Mouse (Mus musculus): Measurements from ENCODE around the gene Tgfbr3l. TPM values are rescaled to one million over a fixed set of nuclear protein-coding genes. Genes with fewer than 3 reads are reported as not detected.

Tgfbr3l gene
- total RNA-seq, 2 experiments from 2014 or later: 2.5 to 2.8 TPM

DNA sequence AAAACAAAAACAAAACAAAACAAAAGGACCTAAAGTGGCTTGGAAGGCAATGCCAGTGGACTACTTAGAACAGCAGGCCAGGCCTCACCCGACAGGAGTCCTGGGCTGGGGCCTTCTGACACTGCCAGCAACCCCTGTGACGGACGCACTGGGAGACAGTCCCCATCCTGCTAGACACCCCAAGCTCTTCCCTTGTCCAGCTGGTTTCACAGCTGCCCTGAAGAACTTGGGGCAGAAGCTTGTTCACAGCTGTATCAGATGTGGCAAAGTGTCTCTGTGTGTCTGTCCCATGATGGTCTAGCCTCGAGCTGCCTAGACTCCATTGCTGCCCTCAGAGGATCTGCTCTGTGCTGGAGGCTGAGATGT lies 11.8 kb downstream of the Tgfbr3l start:
- ATAC-seq (replicated peaks; ENCODE audit: poor library complexity): no peak

DNA sequence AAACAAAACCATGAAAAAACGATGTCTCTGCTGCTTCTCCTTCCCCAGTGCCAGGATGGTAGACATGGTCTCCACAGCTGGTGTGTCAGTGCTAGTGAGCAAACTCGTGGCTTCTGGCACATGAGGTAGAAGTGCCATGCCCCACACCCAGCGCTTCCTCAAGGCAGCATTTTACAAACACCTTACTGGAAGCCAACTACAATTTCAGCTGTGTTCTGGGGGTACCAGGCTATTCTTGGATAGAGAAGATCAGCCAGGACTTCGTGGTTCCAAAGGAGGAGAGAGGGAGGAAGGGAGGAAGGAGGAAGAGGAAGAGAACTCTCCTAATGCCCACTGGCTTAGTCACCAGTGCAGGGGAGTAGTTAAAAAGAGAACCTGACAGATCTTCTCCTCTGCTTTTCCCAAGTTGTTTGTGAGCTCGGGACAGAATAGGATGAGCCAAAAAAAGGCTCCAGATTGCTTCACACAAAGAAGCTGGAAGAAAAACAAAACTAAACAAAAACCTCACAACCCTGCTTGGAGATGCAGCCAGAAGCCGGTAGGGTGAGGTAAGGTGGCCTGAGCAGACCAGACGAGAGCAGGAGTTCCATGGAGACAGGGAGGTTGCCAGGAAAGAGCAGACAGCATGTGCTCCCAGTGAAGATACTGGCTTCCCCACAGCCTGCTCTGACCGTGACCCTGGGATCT lies 15.2 kb downstream of the Tgfbr3l start:
- ATAC-seq (replicated peaks; ENCODE audit: poor library complexity): no peak

DNA sequence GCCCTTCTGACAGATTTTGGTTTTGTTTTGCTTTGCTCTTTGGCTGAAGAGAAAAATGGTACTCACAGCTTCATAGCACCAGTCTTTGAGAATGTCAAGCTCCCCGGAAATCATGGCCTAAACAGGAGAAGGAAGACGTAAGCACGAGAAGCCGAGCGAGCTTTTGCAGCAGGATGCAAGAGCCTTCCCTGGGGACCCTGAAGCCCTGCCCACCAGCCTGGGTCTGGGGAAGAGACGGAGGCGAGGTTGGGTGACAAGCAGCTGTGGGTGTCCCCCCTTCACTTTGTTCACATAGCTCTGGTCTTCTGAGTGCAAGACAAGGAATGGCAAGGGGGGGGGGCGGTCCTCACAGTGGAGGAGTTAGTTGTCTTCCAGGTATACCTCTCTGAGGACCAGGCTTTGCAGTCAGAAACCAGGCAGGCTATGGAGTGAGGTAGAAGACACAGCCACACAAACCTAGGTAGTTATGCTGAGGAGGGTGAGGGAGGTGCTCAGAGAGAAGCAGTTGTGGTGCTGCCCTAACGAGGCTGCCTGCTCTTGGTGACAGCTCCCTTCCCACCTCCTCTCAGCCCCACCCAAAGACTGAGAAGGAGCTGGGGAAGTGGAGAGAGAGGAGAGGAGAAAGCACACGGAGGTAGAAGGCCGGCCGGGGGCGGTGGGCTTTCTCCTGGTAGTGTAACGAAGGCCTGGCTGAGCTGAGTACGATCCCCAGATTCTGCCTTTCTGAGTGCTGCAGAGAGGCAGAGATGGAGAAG lies 17.3 kb downstream of the Tgfbr3l start:
- ATAC-seq (replicated peaks; ENCODE audit: poor library complexity): no peak

DNA sequence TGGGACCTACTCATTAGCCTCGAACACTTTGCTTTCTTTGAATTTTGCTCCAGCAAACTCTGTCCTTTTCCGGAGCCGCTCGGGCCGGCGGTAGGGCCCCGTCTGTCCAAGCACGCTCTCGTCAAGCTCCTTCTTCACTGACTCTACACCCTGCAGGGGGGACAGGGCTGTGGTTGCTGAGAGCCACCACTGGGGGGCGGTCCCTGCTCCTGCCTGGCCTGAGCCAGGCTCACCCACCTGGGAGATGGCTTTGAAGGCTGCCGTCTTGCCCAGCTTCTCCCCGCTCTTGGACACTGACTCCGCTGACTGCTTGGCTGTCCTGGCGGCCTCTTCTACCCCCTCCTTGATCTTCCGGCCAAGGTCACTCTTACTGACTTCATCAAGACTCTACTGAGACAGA lies 19.6 kb downstream of the Tgfbr3l start:
- peak; percentile 90 for ATAC-seq (replicated peaks; ENCODE audit: poor library complexity)

DNA sequence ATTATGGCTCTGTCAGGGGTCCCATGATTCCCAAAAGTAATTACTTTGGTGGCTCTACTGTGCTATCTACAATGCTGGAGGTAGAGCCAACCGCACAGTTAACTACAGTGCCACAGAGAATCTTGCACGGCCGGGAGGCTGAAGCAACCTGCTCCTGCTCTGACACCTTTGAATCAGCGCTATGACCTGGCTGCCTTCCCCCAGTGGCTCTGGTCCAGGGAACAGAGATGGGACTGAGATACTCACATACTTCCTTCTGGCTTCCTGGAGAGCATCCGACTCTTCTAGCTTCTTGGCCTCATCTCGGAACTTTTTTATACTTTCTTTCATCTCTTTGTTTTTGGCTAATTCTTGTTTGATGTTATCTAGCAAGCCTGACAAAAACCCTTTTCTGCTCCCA lies 21.6 kb downstream of the Tgfbr3l start:
- ATAC-seq (replicated peaks; ENCODE audit: poor library complexity): no peak

DNA sequence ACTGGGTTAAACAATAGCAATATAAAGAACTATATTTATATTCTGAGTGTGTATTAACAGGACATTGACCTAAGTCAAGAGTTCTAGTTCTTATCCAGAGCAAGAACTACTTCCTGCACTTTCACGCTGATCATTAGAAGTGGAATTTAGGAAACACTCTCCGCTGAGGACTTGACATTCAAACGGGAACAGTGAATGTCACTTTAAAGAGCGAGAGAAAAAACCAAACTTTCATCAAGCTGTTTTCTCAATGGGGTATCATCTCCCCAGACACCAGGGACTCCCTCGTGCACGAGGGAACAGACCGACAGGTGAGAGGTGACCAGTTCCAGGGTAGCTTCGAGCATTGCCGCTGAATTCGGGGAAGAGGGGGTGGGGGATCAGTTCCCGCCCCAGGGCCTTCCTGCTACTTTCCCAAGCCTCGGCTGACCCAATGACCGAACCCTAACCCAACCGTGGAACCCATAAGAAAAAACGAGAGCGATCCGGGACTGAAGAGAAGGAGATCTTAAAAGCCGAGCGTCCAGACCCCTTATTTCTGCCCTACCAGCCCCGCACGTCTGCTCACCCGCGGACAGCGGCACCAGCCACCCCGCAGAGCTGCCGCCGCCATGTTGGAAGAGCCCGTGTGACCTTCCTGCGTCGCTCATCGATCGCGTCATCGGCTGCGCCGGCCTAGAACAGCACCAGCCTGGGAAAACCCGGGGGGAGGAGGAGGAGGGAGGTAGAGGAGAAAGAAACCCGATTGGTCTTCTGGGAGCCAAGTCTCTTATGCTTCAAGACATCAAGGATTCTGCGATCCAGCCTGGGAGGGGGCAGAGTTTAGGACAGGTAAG lies 27.5 kb downstream of the Tgfbr3l start, which contains the start of gene Timm44:
TSS of gene Timm44 (minus strand) at position 639 of the 836 bp plus-strand sequence.
- ATAC-seq (replicated peaks; ENCODE audit: poor library complexity): peak; percentile 99

DNA sequence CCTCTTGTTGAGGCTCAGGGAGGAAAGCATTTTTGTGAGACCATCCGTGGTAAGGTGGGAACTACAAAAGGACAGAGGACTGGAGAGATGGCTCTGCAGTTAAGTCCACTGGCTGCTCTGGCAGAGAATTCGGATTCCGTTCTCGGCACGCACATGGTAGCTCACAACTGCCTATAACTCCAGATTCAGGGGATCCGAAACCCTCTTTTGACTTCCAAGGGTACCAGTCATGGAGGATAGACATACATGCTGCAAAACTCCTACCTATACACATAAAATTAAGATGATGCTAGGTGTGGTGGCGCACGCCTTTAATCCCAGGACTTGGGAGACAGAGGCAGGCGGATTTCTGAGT lies 28.1 kb downstream of the Tgfbr3l start:
- ATAC-seq (replicated peaks; ENCODE audit: poor library complexity): no peak

DNA sequence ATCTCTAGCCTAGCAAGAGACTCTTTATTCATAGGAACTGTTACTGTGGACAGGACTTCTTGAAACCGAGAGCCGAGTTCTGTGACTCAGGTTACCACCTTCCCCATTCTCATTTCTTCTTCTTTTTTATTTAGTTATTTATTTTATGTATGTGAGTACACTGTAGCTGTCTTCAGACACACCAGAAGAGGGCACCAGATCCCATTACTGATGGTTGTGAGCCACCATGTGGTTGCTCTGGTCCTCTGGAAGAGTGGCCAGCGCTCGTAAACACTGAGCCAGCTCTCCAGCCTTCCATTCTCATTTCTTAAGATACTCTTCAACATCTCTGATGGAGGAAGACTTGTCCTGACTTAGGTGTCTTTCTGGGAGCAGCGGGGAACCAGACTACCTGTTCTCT lies 44.7 kb downstream of the Tgfbr3l start:
- no peak; the same call in 1 of the 2 replicates for ATAC-seq (replicated peaks; ENCODE audit: poor library complexity)

DNA sequence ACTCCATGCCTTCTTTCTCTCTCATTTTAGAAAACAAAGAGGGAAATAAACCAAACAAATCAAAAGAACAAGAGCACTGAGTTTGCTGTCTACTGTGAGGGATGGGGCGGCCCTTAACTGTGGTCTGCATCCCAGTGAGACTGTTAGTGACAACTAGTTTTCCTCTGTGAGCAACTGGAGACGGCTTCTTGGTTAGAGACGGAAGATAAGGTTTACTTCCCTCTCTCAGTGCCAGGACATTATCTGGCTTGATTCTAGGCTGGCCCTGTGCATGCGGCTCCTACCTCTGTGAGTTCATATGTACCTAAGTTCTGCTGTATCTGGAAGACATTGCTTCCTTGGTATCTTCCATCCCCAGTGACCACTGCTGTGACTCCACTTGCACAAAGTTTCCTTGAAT lies 49.8 kb downstream of the Tgfbr3l start:
- peak; percentile 36 for ATAC-seq (replicated peaks; ENCODE audit: poor library complexity)

Other genes starting within 250 kb of the Tgfbr3l start
- not detected in 2 replicates for gene Cd209f, start 142.4 kb upstream of the Tgfbr3l start, total RNA-seq (2015)
- 0.30 TPM in 1 of 2 replicates, not detected in the other for gene Cd209f, start 142.4 kb upstream of the Tgfbr3l start, total RNA-seq (2017)
- gene Cd209g, start 114.1 kb upstream of the Tgfbr3l start, total RNA-seq (2015): 0.22 TPM in 1 of 2 replicates, not detected in the other
- not detected in 2 replicates for gene Cd209g, start 114.1 kb upstream of the Tgfbr3l start, total RNA-seq (2017)
- gene Evi5l, start 81.6 kb upstream of the Tgfbr3l start, total RNA-seq (2015): 3.3 and 3.5 TPM in 2 replicates
- 6.2 and 7.5 TPM in 2 replicates for gene Evi5l, start 81.6 kb upstream of the Tgfbr3l start, total RNA-seq (2017)
- 0.32 and 0.46 TPM in 2 replicates for gene Prr36, start 30.8 kb upstream of the Tgfbr3l start, total RNA-seq (2015)
- gene Prr36, start 30.8 kb upstream of the Tgfbr3l start, total RNA-seq (2017): 0.04 and 0.14 TPM in 2 replicates
- not detected in 2 replicates for gene Lrrc8e, start 21.4 kb upstream of the Tgfbr3l start, total RNA-seq (2015)
- gene Lrrc8e, start 21.4 kb upstream of the Tgfbr3l start, total RNA-seq (2017): not detected in 2 replicates
- gene Map2k7, start 9.5 kb upstream of the Tgfbr3l start, total RNA-seq (2015): 29.7 and 34.2 TPM in 2 replicates
- gene Map2k7, start 9.5 kb upstream of the Tgfbr3l start, total RNA-seq (2017): 29.2 and 29.4 TPM in 2 replicates
- 1.2 and 2.6 TPM in 2 replicates for gene Gm49320, start 9.3 kb upstream of the Tgfbr3l start, total RNA-seq (2015)
- gene Gm49320, start 9.3 kb upstream of the Tgfbr3l start, total RNA-seq (2017): not detected in 2 replicates
- 18.3 and 22.3 TPM in 2 replicates for gene Snapc2, start 4.9 kb downstream of the Tgfbr3l start, total RNA-seq (2015)
- gene Snapc2, start 4.9 kb downstream of the Tgfbr3l start, total RNA-seq (2017): 8.4 and 12.0 TPM in 2 replicates
- 2.8 and 4.2 TPM in 2 replicates for gene Ctxn1, start 11.1 kb downstream of the Tgfbr3l start, total RNA-seq (2015)
- gene Ctxn1, start 11.1 kb downstream of the Tgfbr3l start, total RNA-seq (2017): 0.81 TPM in 1 of 2 replicates, not detected in the other
- gene Timm44, start 27.7 kb downstream of the Tgfbr3l start, total RNA-seq (2015): 65.6 and 89.1 TPM in 2 replicates
- gene Timm44, start 27.7 kb downstream of the Tgfbr3l start, total RNA-seq (2017): 128 and 146 TPM in 2 replicates
- 20.5 and 20.6 TPM in 2 replicates for gene Ccl25, start 77.0 kb downstream of the Tgfbr3l start, total RNA-seq (2015)
- gene Ccl25, start 77.0 kb downstream of the Tgfbr3l start, total RNA-seq (2017): 4.6 and 13.4 TPM in 2 replicates
- 134 and 150 TPM in 2 replicates for gene Elavl1, start 77.2 kb downstream of the Tgfbr3l start, total RNA-seq (2015)
- 74.7 and 80.8 TPM in 2 replicates for gene Elavl1, start 77.2 kb downstream of the Tgfbr3l start, total RNA-seq (2017)
- gene Cers4, start 244.8 kb downstream of the Tgfbr3l start, total RNA-seq (2015): 1.8 and 3.2 TPM in 2 replicates
- gene Cers4, start 244.8 kb downstream of the Tgfbr3l start, total RNA-seq (2017): 0.67 and 3.2 TPM in 2 replicates